Mouse (Mus musculus): ENCODE results near the gene Treml4. TPM values are rescaled to one million over a fixed set of nuclear protein-coding genes. Genes with fewer than 3 reads are reported as not detected.

Treml4 gene
- total RNA-seq, 2 experiments from 2014 or later: not detected

Other genes starting within 250 kb of the Treml4 start
- not detected for gene 1700122O11Rik, start 226.0 kb upstream of the Treml4 start, total RNA-seq (2021)
- not detected for gene 1700067P10Rik, start 175.0 kb upstream of the Treml4 start, total RNA-seq (2021)
- not detected for gene 9830107B12Rik, start 118.0 kb upstream of the Treml4 start, total RNA-seq (2021)
- gene A530064D06Rik, start 97.0 kb upstream of the Treml4 start, total RNA-seq (2021): not detected
- gene Trem1, start 31.5 kb upstream of the Treml4 start, total RNA-seq (2021): not detected
- not detected for gene Trem3, start 16.5 kb upstream of the Treml4 start, total RNA-seq (2021)
- under 1 TPM in 1 of 2 experiments, not detected in 1; 0.12 TPM for gene Treml2, start 35.2 kb downstream of the Treml4 start, total RNA-seq (2021)
- under 1 TPM in 1 of 2 experiments, not detected in 1; 0.05 TPM for gene B430306N03Rik, start 51.8 kb downstream of the Treml4 start, total RNA-seq (2021)
- gene Trem2, start 82.1 kb downstream of the Treml4 start, total RNA-seq (2021): under 1 TPM in 1 of 2 experiments, not detected in 1; 0.97 TPM
- gene Treml1, start 95.6 kb downstream of the Treml4 start, total RNA-seq (2021): under 1 TPM in 1 of 2 experiments, not detected in 1; 0.19 TPM
- 1 to 10 TPM; 5.4 to 7.3 TPM for gene Nfya, start 145.6 kb downstream of the Treml4 start, total RNA-seq (2021)
- gene Oard1, start 145.7 kb downstream of the Treml4 start, total RNA-seq (2021): 10 to 100 TPM; 12.3 to 17.4 TPM
- gene Apobec2, start 168.6 kb downstream of the Treml4 start, total RNA-seq (2021): 100 to 1,000 TPM; 411 to 558 TPM
- gene Tspo2, start 187.2 kb downstream of the Treml4 start, total RNA-seq (2021): not detected
- gene Unc5cl, start 190.6 kb downstream of the Treml4 start, total RNA-seq (2021): not detected

Data from gastrocnemius, adult 18-20 months (tissue).